Mouse (Mus musculus) frontal cortex, postnatal 10 days (tissue): ENCODE results near the gene Cfap43.
A peak's percentile ranks its signal among the peaks of the same experiment; 100 is the strongest.

Experiments used
- DNase-seq, 2 experiments: peaks; one replicate each; pipeline ENCODE4 v3.0.0; 2022; ENCODE audit warnings: low spot score in 2 of 2, mixed read lengths in 1 of 2

Cfap43 gene

DNA sequence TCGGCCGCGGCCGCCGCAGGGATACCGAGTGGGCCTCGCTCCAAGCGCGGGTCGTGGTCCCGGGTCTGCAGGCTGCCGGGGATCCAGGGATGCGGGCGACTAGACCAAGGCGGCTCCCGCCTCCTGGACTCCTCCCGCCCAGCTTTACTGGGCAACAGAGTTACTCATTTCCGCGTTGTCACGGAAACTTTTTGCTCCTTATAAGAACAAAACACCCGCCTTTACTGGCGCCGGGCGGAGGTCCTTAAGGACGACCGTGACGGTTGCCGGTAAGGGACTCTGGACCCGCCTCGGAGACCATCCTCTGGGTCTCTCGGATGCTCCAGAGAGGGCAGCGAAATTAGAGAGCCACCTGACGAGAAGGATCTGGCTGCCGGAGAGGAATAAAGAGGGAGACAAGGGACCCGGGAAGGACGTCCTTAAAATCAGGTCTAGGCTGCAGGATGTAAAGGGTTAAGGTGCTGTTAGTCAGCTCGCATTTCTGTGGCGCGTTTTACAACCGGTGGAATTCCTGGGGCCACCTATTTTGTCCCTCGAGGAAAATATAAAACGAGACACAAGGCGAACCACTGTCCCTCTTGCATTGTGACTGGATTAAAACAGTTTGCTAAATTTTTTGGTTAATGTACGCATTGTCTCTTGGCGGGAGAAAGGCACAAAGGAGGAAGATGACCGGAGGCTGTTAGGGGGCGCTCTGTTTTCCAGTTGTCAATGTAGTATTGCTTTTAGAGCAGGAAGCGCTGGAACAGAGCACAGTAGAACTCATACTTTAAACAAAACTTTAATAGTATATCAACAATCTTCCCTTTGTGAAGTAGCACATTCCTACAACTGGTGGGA, at the start of gene Cfap43, which contains the start of gene Itprip:
Cfap43 (minus strand) TSS at position 162 of the 840 bp plus-strand sequence.
Itprip (minus strand) TSS at position 174 of the 840 bp plus-strand sequence.
- peak; percentile 38 to 62 for DNase-seq

DNA sequence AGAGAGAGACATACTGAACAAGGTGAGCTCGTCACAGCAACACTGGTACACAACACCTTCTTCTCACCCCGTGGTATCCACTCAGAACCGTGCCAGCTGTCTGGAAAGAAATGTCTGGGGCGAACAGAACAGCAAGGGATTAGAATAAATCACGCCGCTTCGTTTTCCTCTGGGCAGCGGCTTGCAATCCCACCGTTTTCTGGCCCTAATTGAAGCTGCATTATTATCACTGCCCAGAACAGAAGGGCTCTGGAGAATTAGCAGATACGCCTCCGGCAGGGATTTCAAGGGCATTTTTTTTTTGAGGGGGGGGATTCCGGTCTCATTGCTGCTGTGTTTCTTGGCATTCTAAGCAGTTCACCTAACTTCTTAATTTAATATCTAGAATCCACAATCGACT, 39.1 kb upstream of the Cfap43 start:
- DNase-seq, result no peak

DNA sequence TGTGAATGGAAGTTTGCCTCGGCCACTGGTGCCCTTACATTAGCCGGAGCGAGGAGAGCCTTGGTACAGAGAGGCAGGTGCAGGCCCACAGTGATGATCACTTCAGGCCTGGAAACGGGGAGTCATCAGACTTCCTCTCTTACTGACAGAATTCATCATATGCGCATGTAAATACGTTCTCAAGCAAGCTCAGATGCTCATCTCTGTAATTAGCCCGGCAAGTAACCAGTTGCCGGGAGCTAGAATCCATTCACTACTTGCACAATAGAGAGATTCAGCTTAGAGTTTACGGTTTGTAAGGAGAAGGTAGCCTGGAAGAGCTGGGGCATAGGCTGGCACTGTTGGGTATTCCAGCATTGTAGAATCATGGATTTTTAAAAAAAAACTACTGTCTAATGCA, 34.1 kb upstream of the Cfap43 start:
- DNase-seq, result no peak

- no peak for DNase-seq
Observed at GRCm38 (mm10) chr19:47950946-47951345, 31.9 kb upstream of the Cfap43 start.

- no peak for DNase-seq
Observed at GRCm38 (mm10) chr19:47946821-47947465, 27.9 kb upstream of the Cfap43 start.

- DNase-seq, result no peak
Observed at GRCm38 (mm10) chr19:47939361-47939760, 20.3 kb upstream of the Cfap43 start.

- DNase-seq, result peak; percentile 38 to 59
Observed at GRCm38 (mm10) chr19:47937443-47938406, 18.6 kb upstream of the Cfap43 start, which contains the start of gene Cfap58. TSS of gene Cfap58 (plus strand) at chr19:47937675.

- no peak for DNase-seq
Observed at GRCm38 (mm10) chr19:47936938-47937337, 17.9 kb upstream of the Cfap43 start.

DNA sequence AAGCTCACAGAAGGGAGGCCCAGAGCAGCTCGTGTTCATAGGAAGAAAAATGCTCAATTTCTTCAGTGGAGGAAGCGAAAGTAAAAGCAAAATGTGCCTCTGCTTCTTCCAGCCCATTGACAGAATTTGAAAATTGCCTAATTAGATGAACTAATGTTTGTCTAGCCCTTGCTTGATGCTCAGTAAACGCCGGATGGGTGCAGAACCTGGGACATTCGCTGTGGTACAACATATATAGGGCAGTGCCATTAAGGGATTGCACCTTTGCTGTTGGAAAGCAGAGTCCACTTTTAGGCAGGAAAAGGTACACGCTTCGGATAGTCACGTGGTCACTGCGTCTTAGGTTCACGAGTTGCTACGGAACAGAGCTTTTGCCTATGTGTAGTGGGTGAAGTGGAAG, 17.4 kb upstream of the Cfap43 start:
- no peak for DNase-seq

DNA sequence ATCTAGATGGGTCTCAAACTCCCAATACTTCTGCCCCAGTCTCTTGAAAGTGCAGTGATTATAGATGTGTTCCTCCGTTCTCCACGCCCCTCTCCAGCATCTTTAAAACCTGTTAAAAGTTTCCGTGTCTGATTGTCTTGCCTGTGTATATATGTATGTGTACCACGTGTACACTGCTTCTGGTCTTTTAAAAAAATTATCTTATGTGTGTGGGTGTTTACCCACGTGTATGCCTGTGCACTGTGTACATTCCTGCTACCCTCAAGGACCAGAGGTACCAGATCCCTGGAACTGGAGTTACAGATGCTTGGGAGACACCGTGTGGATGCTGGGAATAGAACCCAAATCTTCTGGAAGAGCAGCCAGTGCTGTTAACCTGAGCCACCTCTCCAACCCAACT, 16.4 kb upstream of the Cfap43 start:
- DNase-seq, result no peak

DNA sequence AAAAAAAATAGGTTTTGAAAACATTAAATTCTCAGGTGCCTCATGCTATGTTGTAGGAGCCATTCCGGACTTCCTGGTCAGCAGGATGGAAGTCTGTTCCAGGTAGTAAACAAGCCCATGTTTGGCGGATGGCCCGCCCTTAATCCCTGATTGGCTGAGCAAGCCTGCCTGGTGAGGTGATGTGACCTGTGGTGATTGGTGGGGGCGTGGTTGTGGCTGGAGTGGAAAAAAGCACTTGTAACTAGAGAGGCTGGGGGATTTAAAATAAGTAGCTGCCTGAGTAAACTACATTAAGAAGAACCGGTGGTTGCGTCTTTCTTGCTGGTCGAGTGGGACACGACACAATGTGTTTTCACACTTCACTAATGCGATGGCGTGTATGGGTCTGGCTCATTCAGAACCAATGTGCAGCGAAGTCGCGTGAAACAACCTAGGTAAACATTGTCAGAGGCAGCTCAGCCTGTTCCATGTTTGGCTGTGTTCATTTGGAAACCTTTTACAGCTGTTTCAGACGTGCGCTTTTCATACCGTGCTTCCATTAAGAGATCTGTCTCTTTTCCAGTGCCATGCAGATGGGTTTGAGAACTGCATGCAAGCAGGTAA, 15.7 kb upstream of the Cfap43 start:
- DNase-seq, result no peak

DNA sequence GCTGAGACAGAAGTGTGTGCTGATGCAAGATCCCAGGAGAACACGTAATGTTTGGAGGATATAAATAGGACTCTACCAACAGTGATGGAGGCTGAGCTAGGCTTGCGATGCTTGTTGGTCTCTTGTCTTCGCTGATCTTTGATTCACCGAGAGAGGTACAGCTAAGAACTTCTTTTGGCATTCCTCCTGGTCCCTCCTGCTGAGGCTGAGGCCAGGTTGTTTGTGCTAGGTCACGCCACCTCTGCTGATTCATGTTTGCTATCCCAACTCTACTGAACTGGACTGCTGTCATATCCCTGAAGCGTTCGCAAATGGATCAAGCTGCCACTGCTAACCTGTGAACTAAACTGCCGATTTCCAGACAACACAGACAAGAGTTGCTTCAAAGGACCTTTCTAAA, 15.1 kb upstream of the Cfap43 start:
- DNase-seq, result no peak

GRCm38 (mm10) chr19:47931982-47932638, 13.0 kb upstream of the Cfap43 start:
- no peak for DNase-seq

GRCm38 (mm10) chr19:47929043-47929442, 10.0 kb upstream of the Cfap43 start:
- no peak for DNase-seq

- no peak for DNase-seq
Observed at GRCm38 (mm10) chr19:47927032-47927431, 7.9 kb upstream of the Cfap43 start.

GRCm38 (mm10) chr19:47925819-47926218, 6.7 kb upstream of the Cfap43 start:
- no peak for DNase-seq

GRCm38 (mm10) chr19:47919966-47920375, 884 bp upstream of the Cfap43 start:
- no peak for DNase-seq

DNA sequence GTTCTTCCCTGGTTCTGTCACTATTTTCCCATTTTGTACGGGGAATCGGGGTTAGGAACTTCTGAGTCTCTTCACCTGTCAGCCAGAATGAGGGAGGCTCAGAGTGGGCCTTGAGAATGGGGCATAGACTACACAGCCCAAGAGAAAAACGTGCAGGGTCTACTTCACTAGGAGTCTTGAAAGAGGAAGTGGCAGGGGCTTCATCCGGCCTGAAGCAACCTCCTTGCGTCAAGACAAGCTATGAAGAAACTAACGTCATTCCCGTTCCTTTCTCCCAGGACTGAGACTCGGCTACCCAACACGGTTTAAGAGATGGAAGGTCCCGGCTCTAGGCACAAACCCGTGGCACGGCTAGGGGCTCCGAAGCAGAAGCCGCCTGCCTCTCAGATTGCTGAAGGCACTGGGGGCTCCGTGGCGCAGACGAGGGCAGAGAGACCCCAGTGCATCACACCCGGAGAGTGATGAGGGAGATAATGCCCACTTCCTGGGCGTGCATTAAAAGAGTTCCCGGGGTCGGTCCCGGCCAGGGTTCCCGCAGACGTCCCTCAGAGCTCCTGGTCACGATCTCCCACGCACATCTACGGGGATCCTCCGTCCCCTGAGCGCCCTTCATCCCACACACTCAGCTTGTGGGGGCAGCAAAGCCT, 509 bp downstream of the Cfap43 start:
- DNase-seq, result no peak

DNA sequence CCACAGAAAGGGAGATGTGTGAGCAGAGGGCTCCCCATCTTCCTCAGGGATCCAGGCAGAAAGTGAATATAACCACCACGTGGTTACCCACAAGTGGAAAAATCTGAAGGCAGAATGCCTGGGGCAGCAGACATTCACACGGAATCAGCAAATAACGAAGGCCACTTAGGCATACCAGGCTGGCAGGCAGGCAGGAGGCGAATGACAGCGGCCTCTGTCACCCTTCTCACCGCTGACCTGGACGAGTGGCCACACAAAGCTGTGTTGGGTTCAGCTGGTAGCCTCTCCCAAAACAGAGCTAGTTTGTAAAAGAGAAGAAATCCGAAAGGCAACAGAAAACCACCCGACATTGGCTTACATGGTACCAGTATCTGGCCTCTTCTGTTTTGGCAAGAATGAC, 1.1 kb downstream of the Cfap43 start:
- no peak for DNase-seq

DNA sequence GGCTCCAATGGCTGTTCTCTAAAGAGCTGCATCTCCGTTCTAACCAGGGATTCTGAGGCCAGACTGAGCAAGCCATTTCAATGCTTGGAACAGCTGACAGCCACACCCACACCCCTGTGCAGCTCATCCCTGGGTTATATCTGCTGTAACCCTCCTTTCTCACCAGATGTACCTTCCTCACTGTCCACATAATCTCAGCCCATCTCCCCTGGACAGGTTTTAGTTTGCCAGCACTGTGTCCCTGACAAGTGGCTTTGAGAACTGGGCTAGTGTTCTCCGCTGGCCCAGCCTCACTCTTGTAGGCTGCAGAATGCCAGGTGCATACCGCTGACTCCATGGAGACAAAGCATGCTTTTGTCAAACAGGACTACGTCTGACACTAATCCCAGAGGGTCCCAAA, 1.7 kb downstream of the Cfap43 start:
- DNase-seq, result no peak
